Mouse (Mus musculus): ENCODE measurements around the gene Rd3l.
"Not testable (repeated sequence)": the region's sequence is repeated elsewhere in the genome, so short reads cannot be mapped to it uniquely, and the experiment has no call there.

Rd3l gene

DNA sequence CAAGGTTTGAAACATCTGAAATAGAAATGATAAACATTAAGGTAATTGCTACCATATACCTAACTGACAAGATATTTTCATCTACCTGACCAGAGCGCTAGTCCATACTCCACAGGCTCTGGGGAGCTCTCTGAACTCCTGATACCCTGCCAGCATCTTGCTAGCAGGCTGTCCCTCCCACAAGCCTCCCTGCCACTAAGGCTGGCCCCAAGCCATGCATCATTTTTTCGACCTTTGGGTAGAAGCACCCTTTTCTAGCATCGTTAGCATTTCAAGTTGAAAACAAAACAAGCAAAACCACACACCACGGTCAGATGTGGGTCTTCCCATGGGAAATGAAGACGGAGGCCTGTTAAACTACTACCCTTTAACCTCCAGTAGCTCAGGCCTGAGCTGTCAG lies 17.8 kb downstream of the Rd3l start:
- DNase-seq: no peak

DNA sequence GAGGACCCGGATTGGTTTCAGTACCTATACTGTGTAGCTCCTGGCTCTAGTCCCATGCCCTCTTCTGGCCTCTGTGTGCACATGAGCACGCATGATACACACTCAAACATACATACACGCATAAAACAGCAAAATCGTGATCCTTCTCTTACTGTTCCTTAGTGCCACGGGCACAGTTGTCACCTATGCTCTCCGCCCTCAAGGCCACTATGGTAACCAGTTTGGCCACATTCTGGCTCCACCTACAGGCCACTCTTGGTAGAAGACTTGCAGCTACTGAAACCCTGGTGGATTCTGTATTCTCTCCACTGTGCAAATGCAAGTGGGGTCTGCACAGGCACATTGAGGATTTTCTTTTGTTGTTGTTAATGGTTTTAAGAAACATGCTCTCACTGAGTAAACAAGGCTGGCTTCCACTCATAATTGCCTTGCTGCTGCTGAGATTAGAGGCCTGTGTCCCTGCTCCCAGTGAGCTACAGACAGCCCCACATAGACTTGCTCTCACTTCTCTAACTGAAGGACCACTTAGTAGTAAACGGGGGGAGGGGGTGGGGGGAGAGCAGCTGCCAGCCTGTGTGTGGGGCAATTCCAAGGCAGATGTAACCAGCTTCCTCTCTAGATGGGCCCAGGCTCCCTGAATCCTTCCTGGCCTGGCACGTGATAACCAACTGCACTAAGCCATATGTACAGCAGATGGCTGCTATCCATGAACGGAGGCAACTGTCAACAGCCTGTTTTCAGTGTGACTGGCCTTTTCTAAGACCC lies 22.8 kb downstream of the Rd3l start:
- DNase-seq: peak; percentile 57

DNA sequence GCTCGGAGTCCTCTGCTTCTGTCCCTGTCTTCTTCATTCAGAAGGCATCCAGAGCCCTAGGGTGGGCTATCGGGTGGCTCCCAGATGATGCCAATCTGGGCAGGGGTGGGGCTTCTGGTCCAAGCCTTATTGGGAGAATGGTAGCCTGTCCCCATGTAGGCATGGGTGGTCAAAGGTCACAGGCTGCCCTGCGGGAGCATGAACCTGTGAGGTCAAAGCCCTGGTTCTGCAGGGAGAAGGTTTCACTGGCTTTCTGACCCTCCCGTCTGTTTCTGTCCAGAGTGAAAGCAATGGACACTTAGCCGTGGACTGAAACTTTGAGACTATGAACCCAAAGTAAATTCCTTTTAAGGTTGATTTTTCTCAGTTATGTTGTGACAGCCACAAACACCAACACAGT lies 24.9 kb downstream of the Rd3l start:
- no peak for DNase-seq

DNA sequence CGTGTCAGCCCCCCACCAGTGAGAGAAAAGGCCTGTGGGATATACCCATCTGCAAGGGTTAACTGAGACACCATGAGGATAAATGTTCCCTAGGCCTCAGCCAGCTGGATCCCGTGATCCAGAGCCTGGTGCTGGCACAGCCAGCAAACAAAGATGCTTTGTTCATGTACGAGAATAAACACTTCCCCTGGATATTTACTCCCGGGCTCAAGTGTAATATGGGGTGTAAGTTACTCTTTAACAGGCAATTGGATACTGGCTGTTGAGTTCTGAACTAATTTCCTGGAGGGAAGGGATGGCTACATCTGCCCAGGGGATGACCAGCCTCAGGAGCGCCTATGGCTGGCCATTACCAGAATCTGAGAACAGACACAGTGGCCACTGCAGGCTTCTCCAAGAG lies 29.4 kb downstream of the Rd3l start:
- DNase-seq: peak; percentile 74

DNA sequence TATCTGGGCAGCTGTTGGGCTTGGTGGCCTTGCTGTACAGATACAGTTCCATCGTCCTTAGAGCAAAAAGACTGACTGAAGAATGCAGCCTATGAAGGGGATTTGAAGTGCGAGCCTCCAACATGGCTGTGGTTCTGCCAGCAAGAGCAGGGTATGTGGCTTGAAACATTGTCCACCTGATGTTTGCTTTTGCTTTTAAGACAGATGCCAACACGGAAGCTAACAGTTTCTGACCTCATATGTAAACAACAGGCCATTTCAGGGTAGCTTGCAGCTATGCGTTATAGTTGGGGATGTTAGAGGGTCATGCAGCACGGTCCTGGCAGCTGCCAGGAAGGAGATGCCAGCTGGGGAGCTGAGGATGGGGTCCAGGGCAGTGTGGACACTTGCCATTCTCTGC lies 30.6 kb downstream of the Rd3l start:
- no peak for DNase-seq

DNA sequence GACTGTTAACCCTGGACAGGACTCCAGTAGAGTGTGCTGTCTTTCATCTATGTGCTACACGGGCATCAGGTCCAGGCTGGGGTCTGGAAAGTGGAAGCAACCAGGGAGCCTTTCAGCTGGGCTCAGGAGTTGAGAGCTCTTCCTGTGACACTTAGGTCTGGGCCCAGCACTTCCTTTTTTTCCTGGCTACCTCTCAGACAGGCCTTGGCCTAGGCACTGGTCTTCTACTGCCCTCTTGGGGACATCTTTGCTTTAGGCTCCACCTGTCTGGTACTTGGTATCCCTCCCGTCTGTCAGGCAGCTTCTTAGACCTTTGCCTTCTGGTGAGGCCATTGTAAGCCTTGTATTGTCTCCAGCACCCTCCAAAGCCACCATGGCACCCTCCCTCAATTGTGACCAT lies 34.4 kb downstream of the Rd3l start:
- peak; percentile 70 for DNase-seq

DNA sequence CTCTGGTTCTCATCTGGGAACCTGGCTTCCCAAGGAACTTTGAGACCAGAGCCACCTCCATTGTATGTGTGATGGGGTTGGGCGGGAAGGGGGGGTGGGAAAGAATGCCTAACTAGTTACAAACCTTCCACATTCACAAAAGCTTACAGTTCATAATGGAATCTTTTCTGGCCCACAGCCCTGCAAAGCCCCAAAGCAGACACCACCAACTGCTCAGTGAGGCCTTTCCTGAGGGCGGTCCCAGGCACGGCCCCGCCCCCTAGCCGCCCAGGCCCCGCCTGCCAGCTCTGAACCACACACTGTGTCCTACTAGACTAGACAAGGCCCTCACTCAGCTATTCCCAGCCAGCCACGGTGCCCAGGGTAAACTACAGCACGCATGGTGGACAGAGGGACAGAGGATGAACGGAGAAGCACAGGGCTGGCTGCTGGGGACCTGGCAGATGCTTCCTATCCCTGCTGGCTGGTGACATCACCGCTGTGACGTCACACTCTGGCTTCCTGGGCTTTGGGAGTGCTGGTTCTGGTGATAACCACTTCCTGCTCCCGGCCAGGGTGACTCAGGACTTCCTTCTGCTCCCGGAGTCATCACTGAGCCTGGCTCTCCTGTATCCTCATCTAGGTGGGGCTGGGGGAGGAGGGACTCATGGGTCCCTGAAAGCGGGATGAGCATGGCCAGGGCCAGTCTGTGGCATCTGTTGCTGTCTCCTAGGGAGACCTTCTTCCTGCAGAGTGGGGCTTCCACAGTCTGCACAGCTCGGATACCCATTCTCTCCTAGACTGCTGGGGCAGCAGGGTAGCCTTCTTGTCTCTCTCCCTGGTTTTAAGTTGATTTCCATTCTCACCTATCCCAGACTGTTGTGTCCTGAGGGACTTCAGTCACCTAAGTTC lies 35.1 kb downstream of the Rd3l start:
- DNase-seq: not testable (repeated sequence)

DNA sequence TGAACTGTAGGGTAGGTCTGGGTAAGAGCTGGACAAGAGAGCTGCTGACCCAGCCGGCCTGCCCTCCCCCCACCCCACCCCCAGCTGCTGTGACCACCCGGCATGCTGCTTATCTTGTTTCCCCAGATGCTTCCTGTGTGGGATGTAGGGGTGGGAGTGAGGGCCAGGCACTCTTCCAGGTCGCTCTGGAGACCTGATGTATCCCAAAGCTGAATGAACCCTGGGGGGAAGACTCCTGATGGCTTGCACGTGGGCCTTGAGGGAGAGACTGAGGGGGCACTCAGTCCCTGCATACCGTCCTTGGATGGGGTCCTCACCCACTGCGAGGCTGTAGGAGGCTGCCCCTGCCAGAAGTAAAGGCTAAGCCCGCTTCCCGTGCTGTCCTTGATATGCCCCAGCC lies 36.0 kb downstream of the Rd3l start:
- DNase-seq: no peak

DNA sequence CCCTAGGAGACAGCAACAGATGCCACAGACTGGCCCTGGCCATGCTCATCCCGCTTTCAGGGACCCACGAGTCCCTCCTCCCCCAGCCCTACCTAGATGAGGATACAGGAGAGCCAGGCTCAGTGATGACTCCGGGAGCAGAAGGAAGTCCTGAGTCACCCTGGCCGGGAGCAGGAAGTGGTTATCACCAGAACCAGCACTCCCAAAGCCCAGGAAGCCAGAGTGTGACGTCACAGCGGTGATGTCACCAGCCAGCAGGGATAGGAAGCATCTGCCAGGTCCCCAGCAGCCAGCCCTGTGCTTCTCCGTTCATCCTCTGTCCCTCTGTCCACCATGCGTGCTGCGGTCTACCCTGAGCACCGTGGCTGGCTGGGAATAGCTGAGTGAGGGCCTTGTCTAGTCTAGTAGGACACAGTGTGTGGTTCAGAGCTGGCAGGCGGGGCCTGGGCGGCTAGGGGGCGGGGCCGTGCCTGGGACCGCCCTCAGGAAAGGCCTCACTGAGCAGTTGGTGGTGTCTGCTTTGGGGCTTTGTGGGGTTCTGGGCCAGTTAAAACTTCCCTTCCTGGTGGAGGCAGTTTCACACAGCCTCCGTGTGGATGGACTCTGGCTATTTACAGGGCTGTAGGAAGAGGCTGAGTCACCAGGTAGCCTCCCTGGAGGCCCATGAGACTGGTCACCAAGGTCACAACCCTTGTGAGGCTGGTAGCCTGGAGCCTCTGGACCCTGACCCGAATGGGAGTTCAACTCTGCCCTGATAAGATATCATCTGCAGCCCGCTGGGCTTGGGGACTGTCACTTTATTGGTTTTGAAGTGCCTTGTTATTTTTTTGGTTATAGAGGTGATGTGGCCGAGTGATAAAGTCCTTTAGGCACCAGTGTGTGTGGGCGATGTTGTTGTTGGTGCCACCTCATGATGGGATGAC lies 36.8 kb downstream of the Rd3l start:
- not testable (repeated sequence) for DNase-seq

DNA sequence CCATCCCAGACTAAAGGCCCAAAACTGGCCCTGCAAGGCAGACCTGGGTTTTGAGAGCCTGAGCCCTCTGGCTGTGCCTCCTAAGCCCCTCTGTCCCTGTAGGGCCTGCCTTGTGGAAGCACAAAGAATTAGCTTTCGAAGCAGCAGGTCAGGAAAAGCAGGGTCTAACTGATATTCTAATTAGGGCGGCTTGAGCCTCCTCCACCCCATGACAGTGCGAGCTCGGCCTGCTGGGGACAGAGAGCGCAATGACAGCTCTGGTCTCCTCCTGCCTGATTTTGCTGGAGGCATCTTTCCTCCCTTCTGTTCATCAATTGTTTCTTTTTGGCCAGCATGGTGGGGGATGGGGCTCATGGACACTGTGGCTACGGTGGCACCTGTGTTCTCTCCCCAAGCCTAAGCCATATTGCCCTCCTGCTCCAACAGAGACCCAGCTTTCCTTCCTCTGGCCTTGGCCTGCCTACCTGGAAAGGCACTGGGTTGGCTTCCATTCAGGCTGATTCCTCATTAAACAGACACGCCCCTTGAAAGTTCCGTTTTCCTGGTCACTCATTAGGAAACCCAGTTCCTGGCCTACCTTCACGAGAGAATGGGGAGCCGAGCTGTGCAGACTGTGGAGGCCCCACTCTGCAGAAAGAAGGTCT lies 37.6 kb downstream of the Rd3l start:
- DNase-seq: no peak

DNA sequence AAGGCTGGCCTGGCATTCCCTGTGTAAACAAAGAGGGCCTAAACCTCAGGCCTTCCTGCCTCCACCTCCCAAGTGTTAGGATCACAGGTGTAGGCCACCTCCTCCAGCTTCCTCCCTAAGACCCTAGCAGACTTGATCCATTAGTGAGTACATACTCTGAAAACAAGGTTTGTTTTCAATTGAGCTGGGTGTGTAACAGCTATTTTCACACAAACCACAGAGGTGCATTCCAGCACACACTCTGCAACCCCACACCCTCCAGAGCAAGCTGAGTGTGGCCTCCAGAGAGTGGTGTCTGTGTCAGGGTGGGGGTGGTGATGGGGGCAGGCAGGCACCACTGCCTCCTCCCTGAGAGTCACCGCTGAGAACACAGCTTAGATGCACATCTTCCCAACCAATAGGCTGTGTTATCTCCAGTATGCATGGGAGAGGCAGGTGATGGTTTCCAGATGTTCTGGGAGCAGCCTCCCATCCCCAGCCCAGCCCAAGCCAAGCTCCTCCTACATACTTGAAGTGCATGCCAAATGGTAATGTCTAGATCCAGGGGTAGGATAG lies 42.4 kb downstream of the Rd3l start:
- no peak for DNase-seq

DNA sequence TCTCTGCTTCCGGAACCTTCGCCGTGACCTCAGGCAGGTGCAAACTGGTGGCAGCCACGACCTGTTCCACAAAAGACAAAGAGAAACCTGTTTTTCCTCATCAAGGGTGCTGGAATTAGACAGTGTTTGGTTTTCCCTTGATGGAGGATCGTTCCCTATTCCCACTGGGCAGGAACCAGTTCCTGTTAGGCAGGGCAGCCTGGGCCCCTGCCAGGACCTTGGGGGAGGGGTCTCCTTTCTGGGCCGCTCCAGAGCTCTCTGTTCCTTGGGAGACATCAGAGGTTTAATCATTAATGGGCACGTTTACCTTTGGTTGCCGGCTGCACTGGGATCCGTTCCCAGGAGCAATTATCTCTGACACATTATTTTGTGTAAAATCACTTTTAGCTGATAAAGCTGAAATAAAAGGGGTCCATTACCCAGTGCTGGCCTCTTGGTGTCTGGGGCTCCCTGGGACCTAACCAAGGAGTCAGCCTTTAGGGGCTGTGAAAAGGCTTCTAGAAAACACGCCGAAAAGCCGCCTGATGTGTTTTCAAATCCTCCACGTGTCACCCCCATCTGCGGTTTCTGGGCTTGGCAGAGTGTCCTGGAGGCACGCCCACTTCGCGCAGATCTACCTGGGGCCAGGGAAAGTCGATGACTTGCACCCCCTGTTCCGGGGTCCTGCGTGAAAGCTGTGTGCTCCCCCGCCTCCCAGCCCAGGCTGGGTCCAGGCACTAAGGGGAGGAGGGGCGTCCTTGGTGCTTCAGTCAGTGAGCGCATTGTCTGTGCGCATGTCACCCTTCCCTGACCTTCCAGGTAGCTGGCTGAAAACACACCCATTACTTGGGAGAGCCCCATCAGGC lies 44.2 kb downstream of the Rd3l start:
- no peak for DNase-seq

DNA sequence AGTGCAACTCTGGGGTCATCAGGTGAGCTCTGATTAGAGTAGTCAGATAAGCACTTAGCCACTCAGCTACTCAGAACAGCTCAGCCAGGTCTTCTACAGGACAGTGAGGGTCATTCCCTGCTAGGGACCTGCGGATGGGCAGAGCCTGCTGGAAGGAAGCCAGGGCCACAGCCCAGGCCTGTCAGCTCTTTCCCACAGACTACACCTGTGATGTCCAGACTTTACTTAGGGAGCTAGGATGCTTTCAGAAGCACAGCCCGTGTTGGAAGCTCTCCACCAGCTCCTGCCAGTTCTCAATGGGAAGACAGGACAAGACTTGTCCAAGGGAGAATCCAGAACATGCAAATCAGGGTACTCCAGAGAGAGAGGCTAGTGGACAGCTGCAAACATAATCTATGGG lies 47.1 kb downstream of the Rd3l start:
- no peak for DNase-seq

DNA sequence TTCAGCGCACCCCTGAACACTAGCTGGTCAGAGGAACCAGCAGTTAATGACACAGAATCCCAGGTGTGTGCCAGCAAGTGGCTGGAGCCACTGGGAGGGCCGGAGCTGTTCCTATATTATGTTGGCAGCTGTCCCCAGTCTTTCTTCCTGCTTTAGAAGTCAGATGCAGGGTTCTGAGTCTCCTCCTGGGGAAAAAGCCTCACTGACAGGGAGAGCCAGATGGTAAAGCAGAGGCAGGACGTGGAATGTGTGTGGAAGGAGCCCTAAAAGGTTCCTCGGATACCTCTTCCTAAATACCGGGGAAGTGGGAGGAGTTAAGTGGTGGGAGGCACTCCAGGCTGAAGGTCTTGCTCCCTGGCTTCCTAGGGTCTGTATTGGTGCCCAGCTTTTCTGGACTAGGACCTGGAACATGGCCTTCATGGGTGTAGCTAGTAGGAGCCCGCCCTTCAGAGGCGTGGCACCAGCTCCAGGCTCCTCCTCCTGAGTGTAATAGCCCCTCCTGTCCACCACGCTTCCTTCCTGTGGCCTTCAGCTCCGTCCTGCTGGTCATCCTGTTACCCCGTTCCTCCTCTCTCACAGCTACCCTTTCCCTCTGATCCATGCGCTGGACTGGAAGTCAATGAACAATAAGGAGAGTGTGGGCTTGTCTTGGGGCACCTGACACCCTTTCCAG lies 47.9 kb downstream of the Rd3l start:
- no peak for DNase-seq

DNA sequence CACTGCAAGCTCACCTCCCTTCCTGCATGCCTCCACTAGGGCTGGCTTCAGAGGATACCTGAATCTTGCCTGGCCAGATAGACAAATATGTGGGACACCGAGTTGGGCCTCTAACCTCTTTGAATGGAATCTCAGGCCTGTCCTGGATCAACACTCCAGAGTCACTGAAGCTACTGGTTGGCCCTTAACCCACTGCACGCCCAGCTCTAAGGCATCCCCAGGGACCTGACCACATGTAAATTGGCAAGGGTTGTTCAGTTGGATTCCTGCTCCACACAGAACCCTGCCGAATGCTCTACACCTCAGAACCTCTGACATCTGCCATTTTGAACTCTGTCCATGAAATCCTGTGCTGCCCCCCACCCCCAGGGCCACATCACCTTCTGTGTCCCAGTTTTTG lies 48.6 kb downstream of the Rd3l start:
- DNase-seq: no peak

DNA sequence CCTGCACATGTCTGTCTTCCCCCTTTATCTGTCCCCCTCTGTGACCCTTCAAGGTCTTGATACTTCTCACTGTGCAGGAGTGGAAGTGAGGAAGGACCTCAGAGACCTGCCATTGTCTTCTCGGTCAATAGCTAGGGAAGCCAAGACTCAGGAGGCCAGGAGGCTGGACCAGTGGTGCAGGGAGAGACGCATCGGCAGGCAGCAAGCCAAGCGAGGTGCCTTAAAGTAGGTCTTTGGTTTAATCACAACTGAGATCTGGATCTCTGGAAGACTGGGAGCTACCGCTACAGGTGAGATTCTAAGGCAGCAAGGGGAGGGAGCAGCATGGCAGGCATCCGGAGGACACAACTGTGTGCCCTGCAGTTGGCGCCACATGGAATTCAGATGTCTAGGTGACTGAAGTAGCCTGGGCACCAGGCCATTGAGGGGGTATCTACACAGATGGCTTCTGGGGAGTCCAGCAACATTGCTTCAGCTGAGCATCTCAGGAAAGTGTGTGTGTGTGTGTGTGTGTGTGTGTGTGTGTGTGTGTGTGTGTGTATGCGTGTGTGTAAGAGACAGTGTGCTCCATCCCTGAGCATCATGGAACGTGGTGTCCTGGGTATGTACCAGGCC lies 49.6 kb downstream of the Rd3l start:
- no peak for DNase-seq
